Mouse (Mus musculus) megakaryocyte progenitor cell, adult 5-6 weeks (primary cell): ENCODE results near the gene Gm10591. TPM values are rescaled to one million over a fixed set of nuclear protein-coding genes. Genes with fewer than 3 reads are reported as not detected.
"Not testable (repeated sequence)": the region's sequence is repeated elsewhere in the genome, so short reads cannot be mapped to it uniquely, and the experiment has no call there.

Source experiments
- ATAC-seq: replicated peaks from 2 replicates; pipeline ENCODE4 v1.8.0; 2016; ENCODE audit warnings: mild to moderate bottlenecking, moderate TSS enrichment, inconsistent platforms; ENCODE audit not compliant: poor library complexity
- total RNA-seq, 2 experiments: library from RNA; stranded (forward) in 1 of 2; stranded (reverse) in 1 of 2; fragments of 157-497, 149-512 nt in 1 of 2; fragments of 200-1000 nt in 1 of 2; gene quantifications; 2 replicates each; pipeline versions ENCODE4 v1.2.3 to v1.2.4; 2015 to 2017

Gm10591 gene
- total RNA-seq (2015) (not detected in 2 replicates), total RNA-seq (2017) (not detected in 2 replicates)

DNA sequence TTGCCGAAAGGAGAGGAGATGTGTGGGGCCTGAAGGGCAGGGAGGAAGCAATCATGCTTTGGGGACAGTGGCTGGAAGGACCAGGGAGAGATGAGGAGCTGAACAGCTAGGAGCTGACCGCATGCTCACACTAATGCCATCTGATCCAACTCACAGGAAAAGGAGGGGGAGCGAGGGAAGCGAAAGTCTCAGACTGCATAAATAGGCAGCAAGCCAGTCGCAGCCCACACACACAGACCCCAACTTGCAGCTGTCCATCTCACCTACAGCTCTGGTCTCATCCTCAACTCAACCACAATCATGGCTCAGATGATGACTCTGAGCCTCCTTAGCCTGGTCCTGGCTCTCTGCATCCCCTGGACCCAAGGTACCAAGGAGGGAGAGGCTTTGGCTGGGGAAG lies at the start of gene Gm10591:
Gene Gm10591, plus strand, starts transcription at position 301 of the 400 bp plus-strand sequence.
- not testable (repeated sequence) for ATAC-seq

- ATAC-seq, result not testable (repeated sequence)
Measured at GRCm38 (mm10) chr4:42629419-42629818, 17.4 kb downstream of the Gm10591 start, which contains the start of gene Gm2564. TSS of gene Gm2564 (plus strand) at chr4:42629719.

GRCm38 (mm10) chr4:42654951-42655350 lies 43.0 kb downstream of the Gm10591 start, which contains the start of gene Ccl27b:
TSS of gene Ccl27b (plus strand) at chr4:42655251.
- not testable (repeated sequence) for ATAC-seq

DNA sequence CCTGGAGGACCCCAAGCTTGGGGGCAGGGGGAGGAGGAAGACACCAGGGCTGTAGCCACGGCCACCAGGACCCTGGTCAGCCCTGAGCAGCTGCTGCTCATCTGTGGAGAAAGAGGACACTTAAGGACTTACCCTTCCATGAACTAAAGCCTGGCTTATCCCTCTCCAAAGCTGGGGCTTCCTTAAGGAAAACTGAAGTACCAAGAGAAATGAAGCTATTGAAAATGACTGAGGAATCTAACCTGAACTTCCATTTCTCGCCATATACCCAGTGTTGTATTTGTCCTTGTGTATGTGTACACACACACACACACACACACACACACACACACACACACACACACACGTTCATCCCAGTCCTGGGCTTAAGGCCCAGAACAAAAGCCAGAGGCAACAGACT lies 49.8 kb downstream of the Gm10591 start, which contains the start of gene Il11ra2:
Gene Il11ra2, minus strand, starts transcription at position 101 of the 400 bp plus-strand sequence.
- ATAC-seq, result not testable (repeated sequence)

Other genes starting within 250 kb of the Gm10591 start
- not detected in 2 replicates for gene Gm21586, start 172.8 kb upstream of the Gm10591 start, total RNA-seq (2015)
- 1.8 TPM in 1 of 2 replicates, not detected in the other for gene Gm21586, start 172.8 kb upstream of the Gm10591 start, total RNA-seq (2017)
- 0.39 and 0.74 TPM in 2 replicates for gene Gm2163, start 145.4 kb upstream of the Gm10591 start, total RNA-seq (2015)
- gene Gm2163, start 145.4 kb upstream of the Gm10591 start, total RNA-seq (2017), result 0.08 and 0.10 TPM in 2 replicates
- gene Fam205a2, start 84.0 kb upstream of the Gm10591 start, total RNA-seq (2015), result 0.10 TPM in 1 of 2 replicates, not detected in the other
- gene Fam205a2, start 84.0 kb upstream of the Gm10591 start, total RNA-seq (2017), result 0.07 TPM in 1 of 2 replicates, not detected in the other
- gene Gm2564, start 17.5 kb downstream of the Gm10591 start, total RNA-seq (2015), result 0.37 and 1.0 TPM in 2 replicates
- not detected in 2 replicates for gene Gm2564, start 17.5 kb downstream of the Gm10591 start, total RNA-seq (2017)
- gene Ccl27b, start 43.1 kb downstream of the Gm10591 start, total RNA-seq (2015), result not detected in 2 replicates
- gene Ccl27b, start 43.1 kb downstream of the Gm10591 start, total RNA-seq (2017), result not detected in 2 replicates
- not detected in 2 replicates for gene Il11ra2, start 49.7 kb downstream of the Gm10591 start, total RNA-seq (2015)
- gene Il11ra2, start 49.7 kb downstream of the Gm10591 start, total RNA-seq (2017), result not detected in 2 replicates
- gene 4930578G10Rik, start 123.3 kb downstream of the Gm10591 start, total RNA-seq (2015), result not detected in 2 replicates
- gene 4930578G10Rik, start 123.3 kb downstream of the Gm10591 start, total RNA-seq (2017), result not detected in 2 replicates
- not detected in 2 replicates for gene Ccl19, start 144.4 kb downstream of the Gm10591 start, total RNA-seq (2015)
- gene Ccl19, start 144.4 kb downstream of the Gm10591 start, total RNA-seq (2017), result not detected in 2 replicates
- not detected in 2 replicates for gene Ccl21a, start 161.8 kb downstream of the Gm10591 start, total RNA-seq (2015)
- gene Ccl21a, start 161.8 kb downstream of the Gm10591 start, total RNA-seq (2017), result not detected in 2 replicates
- not detected in 2 replicates for gene Fam205a1, start 241.7 kb downstream of the Gm10591 start, total RNA-seq (2015)
- gene Fam205a1, start 241.7 kb downstream of the Gm10591 start, total RNA-seq (2017), result not detected in 2 replicates
- not detected in 2 replicates for gene Gm12394, start 244.6 kb downstream of the Gm10591 start, total RNA-seq (2015)
- gene Gm12394, start 244.6 kb downstream of the Gm10591 start, total RNA-seq (2017), result not detected in 2 replicates